Mouse (Mus musculus): ENCODE data around the gene Avil. TPM values are rescaled to one million over a fixed set of nuclear protein-coding genes. Genes with fewer than 3 reads are reported as not detected.

Avil gene
- polyA plus RNA-seq, 1 experiment from 2014 or later = not detected

- H3K79me2 ChIP-seq (ENCODE audit: inconsistent target) = peaks cover 6% of the 10 kb centered on the region; the same call in 1 of the 2 replicates
- H3K27ac ChIP-seq = peak within 1 kb of the TSS; percentile 69
- WGBS (ENCODE audit: missing documents) = 5% methylated on average over 55 of the region's 56 CpGs
These were observed 30.1 kb downstream of the Avil start, which contains the start of gene Tsfm for GRCm38 (mm10) chr10:127030336-127031296. Gene Tsfm, minus strand, starts transcription at chr10:127030840.

GRCm38 (mm10) chr10:127033301-127033741 is 32.8 kb downstream of the Avil start:
- H3K79me2 ChIP-seq (ENCODE audit: inconsistent target) = peaks cover 6% of the 10 kb centered on the region; the same call in 1 of the 2 replicates
- peaks cover 4% of the 10 kb centered on the region; the same call in 1 of the 2 replicates for H3K36me3 ChIP-seq (ENCODE audit: inconsistent target)
- H3K27ac ChIP-seq = no peak overlapping the region
- no peak overlapping the region for H3K4me3 ChIP-seq (ENCODE audit: inconsistent target)
- WGBS (ENCODE audit: missing documents) = 94% methylated on average over 6 of the region's 8 CpGs

More at GRCm38 (mm10) chr10:127030336-127031296, 30.1 kb downstream of the Avil start, which contains the start of gene Tsfm:
- H3K4me3 ChIP-seq (ENCODE audit: inconsistent target) = peak within 1 kb of the TSS; percentile 90
- peaks cover 23% of the 10 kb centered on the region; the same call in 1 of the 2 replicates for H3K36me3 ChIP-seq (ENCODE audit: inconsistent target)

GRCm38 (mm10) chr10:127036273-127036672 is 35.8 kb downstream of the Avil start:
- WGBS (ENCODE audit: missing documents) = 84% methylated on average over 11 of the region's 12 CpGs
- H3K36me3 ChIP-seq (ENCODE audit: inconsistent target) = no peaks in the 10 kb centered on the region
- H3K27ac ChIP-seq = no peak overlapping the region
- H3K4me3 ChIP-seq (ENCODE audit: inconsistent target) = no peak overlapping the region
- no peaks in the 10 kb centered on the region for H3K79me2 ChIP-seq (ENCODE audit: inconsistent target)

GRCm38 (mm10) chr10:127037641-127038040 is 37.1 kb downstream of the Avil start:
- H3K79me2 ChIP-seq (ENCODE audit: inconsistent target) = no peaks in the 10 kb centered on the region
- H3K27ac ChIP-seq = no peak overlapping the region
- 85% methylated on average over 11 of the region's 12 CpGs for WGBS (ENCODE audit: missing documents)
- H3K36me3 ChIP-seq (ENCODE audit: inconsistent target) = no peaks in the 10 kb centered on the region
- no peak overlapping the region for H3K4me3 ChIP-seq (ENCODE audit: inconsistent target)

GRCm38 (mm10) chr10:127040569-127041214 is 40.2 kb downstream of the Avil start:
- 9% methylated on average over 20 of the region's 20 CpGs for WGBS (ENCODE audit: missing documents)
- no peaks in the 10 kb centered on the region for H3K36me3 ChIP-seq (ENCODE audit: inconsistent target)
- H3K4me3 ChIP-seq (ENCODE audit: inconsistent target) = peak overlapping the region; percentile 65
- no peaks in the 10 kb centered on the region for H3K79me2 ChIP-seq (ENCODE audit: inconsistent target)
- H3K27ac ChIP-seq = no peak overlapping the region

GRCm38 (mm10) chr10:127041274-127041766 is 40.8 kb downstream of the Avil start, which contains the start of the genes Mettl1 and Eef1akmt3:
Gene Mettl1, plus strand, starts transcription at chr10:127041414.
Gene Eef1akmt3, minus strand, starts transcription at chr10:127041513.
- Histone ChIP-seq H3K27ac (peak within 1 kb of the TSS; percentile 32; the same call in 1 of the 2 replicates), H3K36me3 (ENCODE audit: inconsistent target) (no peaks in the 10 kb centered on the region), H3K79me2 (ENCODE audit: inconsistent target) (no peaks in the 10 kb centered on the region), H3K4me3 (ENCODE audit: inconsistent target) (peak within 1 kb of the TSS; percentile 65)
- 1% methylated on average over 25 of the region's 28 CpGs for WGBS (ENCODE audit: missing documents)

- Histone ChIP-seq H3K79me2 (ENCODE audit: inconsistent target) (no peaks in the 10 kb centered on the region), H3K36me3 (ENCODE audit: inconsistent target) (no peaks in the 10 kb centered on the region), H3K4me3 (ENCODE audit: inconsistent target) (peak overlapping the region; percentile 65), H3K27ac (peak overlapping the region; percentile 32; the same call in 1 of the 2 replicates)
- WGBS (ENCODE audit: missing documents) = 1% methylated on average over 44 of the region's 44 CpGs
These were observed 41.3 kb downstream of the Avil start for GRCm38 (mm10) chr10:127041774-127042338.

GRCm38 (mm10) chr10:127042468-127043115 is 42.1 kb downstream of the Avil start:
- H3K4me3 ChIP-seq (ENCODE audit: inconsistent target) = peak overlapping the region; percentile 65
- no peaks in the 10 kb centered on the region for H3K79me2 ChIP-seq (ENCODE audit: inconsistent target)
- 20% methylated on average over 5 of the region's 5 CpGs for WGBS (ENCODE audit: missing documents)
- no peaks in the 10 kb centered on the region for H3K36me3 ChIP-seq (ENCODE audit: inconsistent target)
- peak overlapping the region; percentile 32; the same call in 1 of the 2 replicates for H3K27ac ChIP-seq

GRCm38 (mm10) chr10:127043187-127043586 is 42.7 kb downstream of the Avil start:
- Histone ChIP-seq H3K36me3 (ENCODE audit: inconsistent target) (no peaks in the 10 kb centered on the region), H3K4me3 (ENCODE audit: inconsistent target) (no peak overlapping the region), H3K79me2 (ENCODE audit: inconsistent target) (no peaks in the 10 kb centered on the region), H3K27ac (no peak overlapping the region)
- WGBS (ENCODE audit: missing documents) = 98% methylated on average over 6 of the region's 6 CpGs

- Histone ChIP-seq H3K4me3 (ENCODE audit: inconsistent target) (no peak within 1 kb of the TSS), H3K27ac (no peak within 1 kb of the TSS), H3K79me2 (ENCODE audit: inconsistent target) (no peaks in the 10 kb centered on the region), H3K36me3 (ENCODE audit: inconsistent target) (no peaks in the 10 kb centered on the region)
- 58% methylated on average over 5 of the region's 5 CpGs for WGBS (ENCODE audit: missing documents)
These were observed 47.4 kb downstream of the Avil start, which contains the start of gene Cyp27b1 for GRCm38 (mm10) chr10:127047954-127048353. Gene Cyp27b1, plus strand, starts transcription at chr10:127048250.

- H3K36me3 ChIP-seq (ENCODE audit: inconsistent target) = no peaks in the 10 kb centered on the region
- 13% methylated on average over 35 of the region's 35 CpGs for WGBS (ENCODE audit: missing documents)
- no peak overlapping the region for H3K27ac ChIP-seq
- no peaks in the 10 kb centered on the region for H3K79me2 ChIP-seq (ENCODE audit: inconsistent target)
- no peak overlapping the region for H3K4me3 ChIP-seq (ENCODE audit: inconsistent target)
These were observed 48.3 kb downstream of the Avil start for GRCm38 (mm10) chr10:127048608-127049394.

GRCm38 (mm10) chr10:127049395-127050118 is 49.0 kb downstream of the Avil start:
- WGBS (ENCODE audit: missing documents) = 4% methylated on average over 29 of the region's 29 CpGs
- Histone ChIP-seq H3K4me3 (ENCODE audit: inconsistent target) (no peak overlapping the region), H3K79me2 (ENCODE audit: inconsistent target) (no peaks in the 10 kb centered on the region), H3K36me3 (ENCODE audit: inconsistent target) (no peaks in the 10 kb centered on the region), H3K27ac (no peak overlapping the region)

- no peaks in the 10 kb centered on the region for H3K36me3 ChIP-seq (ENCODE audit: inconsistent target)
- WGBS (ENCODE audit: missing documents) = 5% methylated on average over 10 of the region's 10 CpGs
- H3K79me2 ChIP-seq (ENCODE audit: inconsistent target) = no peaks in the 10 kb centered on the region
- H3K27ac ChIP-seq = no peak overlapping the region
- H3K4me3 ChIP-seq (ENCODE audit: inconsistent target) = no peak overlapping the region
These were observed 49.6 kb downstream of the Avil start for GRCm38 (mm10) chr10:127050119-127050474.
